Mouse (Mus musculus) olfactory bulb, adult 2 months (tissue): Measurements from ENCODE around the gene Mical1. TPM values are rescaled to one million over a fixed set of nuclear protein-coding genes. Genes with fewer than 3 reads are reported as not detected.

Experiments used
- H3K27ac ChIP-seq: fragments of 200-500 bp; 2 replicates; pipeline ENCODE4 v1.5.1; 2012; ENCODE audit warnings: low read depth, low read length; ENCODE audit not compliant: insufficient read depth
- H3K4me1 ChIP-seq: fragments of 200-500 bp; 2 replicates; pipeline ENCODE4 v1.6.1; 2012; ENCODE audit warnings: low read length; ENCODE audit not compliant: control insufficient read depth, insufficient read depth
- H3K4me3 ChIP-seq: fragments of 200-500 bp; 2 replicates; pipeline ENCODE4 v1.5.1; 2012; ENCODE audit warnings: mild to moderate bottlenecking, low read depth, low read length, moderate library complexity; ENCODE audit not compliant: insufficient read depth
- CTCF ChIP-seq: fragments of 200-500 bp; IDR thresholded peaks from 2 replicates; pipeline ENCODE4 v1.5.1; 2012; ENCODE audit warnings: low read depth, mild to moderate bottlenecking, low read length, moderate library complexity; ENCODE audit not compliant: insufficient read depth
- POLR2A ChIP-seq: fragments of 200-500 bp; IDR thresholded peaks from 2 replicates; pipeline ENCODE4 v1.6.1; 2012; ENCODE audit warnings: mild to moderate bottlenecking, low read depth, low read length, moderate library complexity; ENCODE audit not compliant: insufficient read depth
- WGBS: fragments of 180-500 bp; shearing (Covaris S2); methylation state at CpG from one replicate; pipeline ENCODE4 v1.1.7; 2018; 5-methylcytosine and 5-hydroxymethylcytosine counted together
- polyA plus RNA-seq: library from polyadenylated mRNA; stranded (reverse); fragments of >200 nt; gene quantifications from 2 replicates; pipeline ENCODE4 v1.2.4, GENCODE M21; 2012; ENCODE audit warnings: low replicate concordance; ENCODE audit not compliant: missing spikeins, insufficient read depth, insufficient read length

The Mical1 gene
- polyA plus RNA-seq, 1 experiment, result not detected

DNA sequence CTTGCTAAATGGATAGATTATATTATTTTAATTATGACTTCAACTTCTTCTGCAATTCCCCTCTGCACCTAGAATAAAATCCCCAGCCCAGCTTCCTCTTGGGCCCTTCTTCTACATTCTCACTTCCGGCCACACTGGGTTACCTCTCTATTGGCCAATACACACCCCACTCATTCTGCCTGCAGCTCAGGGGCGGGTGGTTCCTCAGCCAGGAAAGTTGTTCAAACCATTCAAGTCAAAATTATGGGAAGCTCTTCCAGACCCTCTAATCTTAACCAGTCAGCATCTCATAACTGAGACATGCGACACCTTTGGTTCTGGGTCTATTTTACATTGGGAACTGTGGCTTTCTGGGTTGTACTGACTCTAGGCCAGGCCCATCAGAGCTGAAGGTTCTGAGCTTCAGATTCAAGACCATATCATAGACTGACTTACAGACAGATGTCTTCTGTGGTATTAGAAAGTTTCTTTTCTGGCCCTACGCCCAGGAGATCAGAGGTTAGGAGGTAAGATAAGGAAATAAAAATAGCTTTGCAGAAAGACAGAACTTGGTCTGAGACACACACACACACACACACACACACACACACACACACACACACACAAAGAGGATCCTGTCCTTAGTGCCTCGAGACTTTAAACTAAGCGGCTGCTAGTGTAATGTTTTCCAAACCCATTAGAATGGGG is 2.2 kb upstream of the Mical1 start:
- TF ChIP-seq POLR2A (no peak), CTCF (no peak)
- WGBS, result 93% methylated on average over 6 of the region's 6 CpGs

DNA sequence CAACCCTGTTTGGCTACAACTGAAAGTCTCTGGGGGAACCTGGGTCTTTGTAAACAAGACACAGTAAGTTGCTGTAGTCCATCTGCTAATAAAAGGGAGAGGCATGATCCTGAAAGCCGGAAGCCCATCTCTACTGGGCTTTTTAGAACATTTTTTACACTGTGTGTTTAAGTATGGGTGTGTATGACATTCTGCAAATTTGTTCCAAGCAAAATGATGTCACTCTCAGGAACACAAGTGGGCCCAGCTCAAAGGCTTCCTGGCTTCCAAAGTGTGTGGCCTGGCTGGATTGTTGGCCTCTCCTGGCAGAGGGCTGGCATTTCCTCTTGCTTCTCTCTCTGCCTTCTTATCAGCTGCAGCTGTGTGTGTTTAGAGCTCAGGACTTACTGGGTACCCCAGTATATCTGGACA is 1.1 kb upstream of the Mical1 start:
- peaks cover 27% of the 10 kb centered on the region for H3K4me1 ChIP-seq
- TF ChIP-seq POLR2A, result no peak
- no peak for TF ChIP-seq CTCF
- no peak overlapping the region for H3K4me3 ChIP-seq
- H3K27ac ChIP-seq, result no peak overlapping the region
- 83% methylated on average over 1 of the region's 1 CpGs for WGBS

More for the DNA sequence above, 2.2 kb upstream of the Mical1 start:
- Histone ChIP-seq H3K4me3 (no peak overlapping the region), H3K27ac (no peak overlapping the region), H3K4me1 (peaks cover 27% of the 10 kb centered on the region)

DNA sequence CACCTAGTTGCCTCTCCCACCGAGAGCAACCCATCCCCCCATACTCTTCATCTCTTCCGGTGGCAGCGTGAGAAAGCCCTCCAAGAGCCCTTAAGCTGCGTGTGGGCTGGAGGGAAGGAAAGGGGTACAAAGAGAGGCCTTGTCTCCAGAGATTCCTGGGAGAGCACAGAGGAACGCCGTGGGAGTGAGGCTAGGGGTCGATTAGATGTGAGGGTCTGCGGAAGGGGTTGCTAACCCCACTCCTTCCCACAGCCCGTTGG is 834 bp downstream of the Mical1 start:
- no peak for TF ChIP-seq POLR2A
- 0 out of 2 replicates have a peak, but pooled peaks have one; percentile 8 for TF ChIP-seq CTCF
- Histone ChIP-seq H3K4me3 (peak overlapping the region; percentile 50), H3K4me1 (peaks cover 30% of the 10 kb centered on the region), H3K27ac (peak overlapping the region; percentile 83)
- WGBS, result 4% methylated on average over 9 of the region's 9 CpGs

DNA sequence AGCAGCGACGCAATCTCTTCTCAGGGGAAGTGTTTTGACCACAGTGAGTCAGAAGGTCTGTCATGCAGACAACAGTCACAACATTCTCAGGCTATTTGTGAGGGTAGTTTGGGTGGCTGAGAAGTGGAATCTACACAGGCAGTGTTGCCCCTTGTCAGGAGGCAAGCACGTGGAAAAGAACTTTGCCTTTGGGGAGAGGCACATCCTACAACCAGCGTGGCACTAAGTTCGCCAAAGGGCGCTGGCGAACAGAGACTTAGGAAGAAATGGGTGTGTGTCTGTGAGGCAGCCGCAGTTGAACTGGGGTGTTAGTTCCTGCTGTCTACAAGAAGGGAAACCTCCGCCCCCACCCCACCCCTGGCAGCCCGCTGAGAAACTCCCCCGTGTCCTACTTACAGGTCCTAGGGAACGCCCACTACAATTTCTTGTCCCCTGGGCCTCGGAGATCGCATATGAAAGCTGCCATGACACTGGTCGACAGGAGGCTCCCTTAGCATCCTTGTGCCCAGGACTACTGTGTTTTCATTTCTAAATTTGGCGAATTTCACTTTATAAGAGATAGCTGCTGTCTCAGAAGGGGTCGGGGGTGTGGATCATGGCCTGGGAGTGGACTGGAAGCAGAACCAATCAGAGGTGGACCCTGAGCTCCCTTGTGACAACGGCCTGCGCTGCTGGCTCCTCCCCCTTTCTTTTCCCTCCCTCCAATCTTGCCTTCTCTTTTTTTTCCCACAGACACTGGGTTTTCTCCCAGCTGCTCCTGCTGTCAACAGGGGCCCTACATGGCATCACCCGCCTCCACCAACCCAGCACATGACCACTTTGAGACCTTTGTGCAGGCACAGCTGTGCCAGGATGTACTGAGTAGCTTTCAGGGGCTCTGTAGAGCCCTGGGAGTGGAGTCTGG is 1.4 kb downstream of the Mical1 start:
- peak overlapping the region; percentile 50 for H3K4me3 ChIP-seq
- TF ChIP-seq CTCF (no peak), POLR2A (no peak)
- H3K27ac ChIP-seq, result peak overlapping the region; percentile 83
- H3K4me1 ChIP-seq, result peaks cover 33% of the 10 kb centered on the region
- 12% methylated on average over 20 of the region's 20 CpGs for WGBS

DNA sequence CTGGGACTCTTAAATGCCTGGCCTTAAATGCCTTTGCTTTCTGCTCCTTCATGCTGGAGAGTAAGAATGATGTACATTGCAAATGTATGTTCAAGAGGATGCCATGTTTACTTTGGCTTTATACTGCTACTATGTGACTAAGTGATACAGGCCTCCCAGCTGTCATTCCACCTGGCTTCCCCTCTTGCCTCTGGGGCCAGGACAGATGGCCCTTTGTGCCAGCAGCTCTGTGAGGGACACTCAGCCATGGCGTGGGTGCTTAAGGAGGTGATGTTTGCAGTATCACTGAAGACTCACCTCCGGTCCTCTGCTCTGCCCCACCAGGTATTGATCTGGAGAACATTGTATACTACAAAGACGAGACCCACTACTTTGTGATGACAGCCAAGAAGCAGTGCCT is 3.8 kb downstream of the Mical1 start:
- Histone ChIP-seq H3K27ac (no peak overlapping the region), H3K4me3 (no peak overlapping the region), H3K4me1 (peaks cover 38% of the 10 kb centered on the region)
- TF ChIP-seq POLR2A (no peak), CTCF (no peak)
- 90% methylated on average over 3 of the region's 3 CpGs for WGBS

DNA sequence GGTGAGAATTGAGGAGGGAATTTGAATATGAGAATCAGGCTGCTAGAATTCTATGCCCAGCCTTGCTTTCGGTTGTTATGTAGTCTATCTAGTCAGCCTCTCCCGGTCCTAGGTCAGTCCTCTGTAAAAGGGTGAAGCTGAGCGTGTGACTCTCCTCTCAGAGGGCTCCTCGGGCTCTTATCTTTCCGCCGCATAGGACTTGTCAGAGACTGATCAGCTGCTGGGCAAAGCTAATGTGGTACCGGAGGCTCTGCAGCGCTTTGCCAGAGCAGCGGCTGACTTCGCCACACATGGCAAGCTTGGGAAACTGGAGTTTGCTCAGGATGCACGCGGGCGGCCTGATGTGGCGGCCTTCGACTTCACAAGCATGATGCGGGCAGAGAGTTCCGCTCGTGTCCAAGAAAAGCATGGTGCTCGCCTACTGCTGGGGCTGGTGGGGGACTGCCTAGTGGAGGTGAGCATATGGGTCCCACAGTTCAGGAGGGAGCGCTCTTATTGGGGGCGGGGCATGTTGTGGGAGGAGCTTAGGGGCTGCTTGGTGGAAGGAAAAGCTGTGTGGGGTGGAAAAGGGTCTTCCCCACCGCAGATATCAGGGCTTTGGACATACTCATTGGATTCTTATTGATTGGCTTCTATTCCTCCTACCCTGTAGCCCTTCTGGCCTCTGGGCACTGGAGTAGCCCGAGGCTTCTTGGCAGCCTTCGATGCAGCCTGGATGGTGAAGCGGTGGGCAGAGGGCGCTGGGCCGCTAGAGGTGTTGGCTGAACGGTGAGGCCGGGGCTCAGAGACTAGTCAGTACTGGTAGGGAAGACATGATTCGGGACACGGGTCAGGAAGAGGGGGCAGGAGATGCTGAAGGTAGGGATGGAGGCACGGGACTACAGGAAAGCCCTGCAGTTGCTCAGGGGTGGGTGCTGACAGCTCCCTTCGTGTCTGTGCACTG is 5.1 kb downstream of the Mical1 start:
- TF ChIP-seq POLR2A (no peak), CTCF (no peak)
- WGBS, result 82% methylated on average over 33 of the region's 33 CpGs

DNA sequence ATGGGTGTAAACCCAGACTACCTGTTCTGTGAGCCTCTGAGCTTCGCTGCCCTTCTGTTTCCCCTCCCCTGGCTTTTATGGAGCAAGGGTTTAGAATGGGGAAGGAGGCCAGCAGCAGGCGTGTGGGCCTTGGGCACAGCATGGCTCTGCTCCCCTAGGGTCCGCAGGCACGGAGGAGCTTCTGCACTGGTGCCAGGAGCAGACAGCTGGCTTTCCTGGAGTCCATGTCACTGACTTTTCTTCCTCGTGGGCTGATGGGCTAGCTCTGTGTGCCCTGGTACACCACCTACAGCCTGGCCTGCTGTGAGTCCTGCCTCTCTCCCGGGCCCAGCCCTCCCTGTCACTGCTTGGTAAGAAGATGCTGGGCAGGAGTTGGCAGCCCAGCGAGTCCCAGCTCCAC is 6.3 kb downstream of the Mical1 start:
- TF ChIP-seq POLR2A, result no peak
- no peak for TF ChIP-seq CTCF
- Histone ChIP-seq H3K4me3 (no peak overlapping the region), H3K27ac (no peak overlapping the region), H3K4me1 (peaks cover 26% of the 10 kb centered on the region)
- 74% methylated on average over 7 of the region's 7 CpGs for WGBS

More for the DNA sequence above, 5.1 kb downstream of the Mical1 start:
- Histone ChIP-seq H3K27ac (no peak overlapping the region), H3K4me1 (peaks cover 34% of the 10 kb centered on the region), H3K4me3 (no peak overlapping the region)

DNA sequence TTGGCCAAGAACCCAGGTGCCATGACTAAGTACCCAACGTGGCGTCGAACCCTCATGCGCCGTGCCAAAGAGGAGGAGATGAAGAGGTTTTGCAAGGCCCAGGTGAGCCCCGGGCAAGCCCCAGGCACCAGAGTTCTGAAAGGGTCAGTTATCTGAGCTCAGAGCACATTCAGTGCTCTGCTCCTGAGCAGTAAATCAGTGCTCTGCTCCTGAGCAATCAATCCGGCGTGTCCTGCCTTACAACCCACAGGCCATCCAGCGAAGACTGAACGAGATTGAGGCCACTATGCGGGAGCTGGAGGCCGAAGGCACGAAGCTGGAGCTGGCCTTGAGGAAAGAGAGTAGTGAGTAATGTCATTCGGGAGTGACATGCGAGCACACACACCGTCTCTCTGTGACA is 9.7 kb downstream of the Mical1 start:
- no peak overlapping the region for H3K4me3 ChIP-seq
- H3K27ac ChIP-seq, result no peak overlapping the region
- 95% methylated on average over 16 of the region's 16 CpGs for WGBS
- H3K4me1 ChIP-seq, result peaks cover 35% of the 10 kb centered on the region
- no peak for TF ChIP-seq POLR2A
- TF ChIP-seq CTCF, result no peak
